Comparison of ENCODE assay signal across 8 mouse cellular contexts in the genomic region with DNA sequence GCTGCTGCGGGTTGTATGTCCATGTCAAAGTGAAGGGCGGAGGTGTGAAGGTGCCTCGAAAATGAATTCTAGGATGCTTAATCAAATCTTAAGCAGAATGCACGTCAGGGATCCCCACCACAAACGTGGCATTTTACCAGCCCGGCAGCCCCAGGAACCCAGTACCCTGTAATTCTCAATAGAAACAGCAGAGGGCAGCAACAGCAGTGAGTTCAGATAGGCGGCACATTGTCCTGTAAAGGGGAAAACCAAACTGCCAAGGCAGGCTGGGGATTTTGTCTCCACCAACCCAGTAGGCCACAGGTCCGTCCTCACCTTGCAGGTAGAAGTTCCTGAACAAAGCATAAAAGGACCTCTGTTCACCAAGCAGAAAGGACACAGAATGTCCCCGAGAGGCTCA. TPM values are rescaled to one million over a fixed set of nuclear protein-coding genes. Genes with fewer than 3 reads are reported as not detected.
DNase-seq lines count a peak whose midpoint lies in the region; ATAC-seq and TF ChIP-seq lines count a peak whose summit lies in the region.

No protein-coding gene starts in this region.

- no peak overlapping the region for H3K27ac ChIP-seq in lung, embryonic 14.5 days (ENCODE audit: low read depth)

- 13% methylated on average over 9 of the region's 9 CpGs for whole genome bisulfite sequencing in lung, embryonic 14.5 days

- DNase-seq in CD4-positive helper T cell, adult 2 months (ENCODE audit: low read depth, low spot score) = peak; percentile 85
- peak; percentile 83 for DNase-seq in ZHBTc4 (ENCODE audit: low read depth, low spot score)
- peak; percentile 86 for DNase-seq in heart, adult 8-10 months (ENCODE audit: low spot score)
- DNase-seq in layer of hippocampus, adult 18-20 months (ENCODE audit: low spot score in 2 of 2) = peak; percentile 79 to 94
- peak; percentile 92 for DNase-seq in lung, embryonic 14.5 days
- peak; percentile 60 for DNase-seq in retina, postnatal 7 days (ENCODE audit: low read depth, low spot score)
- peak; percentile 62 to 73 for DNase-seq in urinary bladder, adult 18-20 months (ENCODE audit: low spot score in 2 of 2)

- H3K4me3 ChIP-seq in lung, embryonic 14.5 days (ENCODE audit: low read depth, low read length) = no peak overlapping the region

- H3K36me3 ChIP-seq in lung, embryonic 14.5 days (ENCODE audit: insufficient read depth) = 0 out of 2 replicates have a peak, but pooled peaks cover 3% of the 10 kb centered on the region

- peak; percentile 88 for TF ChIP-seq CTCF in lung, embryonic 14.5 days (IDR thresholded peaks at IDR 0.05; ENCODE audit: low read depth)

- H3K9ac ChIP-seq in lung, embryonic 14.5 days = no peak overlapping the region

- H3K4me2 ChIP-seq in lung, embryonic 14.5 days = no peak overlapping the region

- no peaks in the 10 kb centered on the region for H3K9me3 ChIP-seq in lung, embryonic 14.5 days (ENCODE audit: low read depth, low read length)

- peaks cover 4% of the 10 kb centered on the region; the same call in 1 of the 2 replicates for H3K4me1 ChIP-seq in lung, embryonic 14.5 days (ENCODE audit: insufficient read depth)

- peak; percentile 62 for ATAC-seq in common myeloid progenitor, adult 5-6 weeks (replicated peaks; ENCODE audit: low read depth, poor library complexity, severe bottlenecking)
- no peak for ATAC-seq in lung, embryonic 14.5 days (ENCODE audit: insufficient read depth)

- H3K27me3 ChIP-seq in lung, embryonic 14.5 days (ENCODE audit: insufficient read depth, low read length) = no peaks in the 10 kb centered on the region

RNA-seq across cellular contexts. Expression of a gene that starts 2.0 kb away (rescaled TPM):
- total RNA-seq in common myeloid progenitor, adult 5-6 weeks (2017) = 8.6 and 17.1 TPM in 2 replicates
- total RNA-seq in heart, adult 8-10 months (2022) = 10 to 100 TPM; 30.4 to 34.8 (median 33.0) TPM
- 10 to 100 TPM; 24.4 to 29.3 TPM for total RNA-seq in layer of hippocampus, adult 18-20 months (2021)
- polyA plus RNA-seq in lung, embryonic 14.5 days (2014; fragmentation: Nextera tagmentation; extraction: Ambion mirVana) = 49.9 and 53.6 TPM in 2 replicates
